Mouse (Mus musculus): ENCODE results near the gene Rgs10. TPM values are rescaled to one million over a fixed set of nuclear protein-coding genes. Genes with fewer than 3 reads are reported as not detected.

Gene Rgs10
- polyA plus RNA-seq, 1 experiment from 2014 or later: 34.5 TPM

GRCm38 (mm10) chr7:128372331-128372730 lies 46.2 kb downstream of the Rgs10 start:
- Histone ChIP-seq H3K27ac (replicated peaks) (no peak overlapping the region), H3K4me3 (replicated peaks) (no peak overlapping the region), H3K4me1 (replicated peaks) (0 out of 2 replicates have a peak, but pooled peaks cover 4% of the 10 kb centered on the region), H3K27me3 (no peaks in the 10 kb centered on the region), H3K9me3 (replicated peaks) (no peaks in the 10 kb centered on the region), H3K36me3 (replicated peaks) (peaks cover 6% of the 10 kb centered on the region), H3K4me2 (no peak overlapping the region), H3K9ac (no peak overlapping the region)
- ATAC-seq (ENCODE audit: insufficient read depth): no peak
- 45% methylated on average over 3 of the region's 3 CpGs for WGBS (ENCODE audit: insufficient replicate concordance)

GRCm38 (mm10) chr7:128369366-128369765 lies 49.2 kb downstream of the Rgs10 start:
- no peak for ATAC-seq (ENCODE audit: insufficient read depth)
- no peak overlapping the region for H3K27ac ChIP-seq (replicated peaks)
- H3K9me3 ChIP-seq (replicated peaks): no peaks in the 10 kb centered on the region
- 47% methylated on average over 12 of the region's 12 CpGs for WGBS (ENCODE audit: insufficient replicate concordance)
- H3K4me3 ChIP-seq (replicated peaks): no peak overlapping the region
- no peaks in the 10 kb centered on the region for H3K4me1 ChIP-seq (replicated peaks)
- H3K4me2 ChIP-seq: no peak overlapping the region
- H3K9ac ChIP-seq: no peak overlapping the region
- H3K27me3 ChIP-seq: no peaks in the 10 kb centered on the region
- H3K36me3 ChIP-seq (replicated peaks): peaks cover 6% of the 10 kb centered on the region

- no peak overlapping the region for H3K9ac ChIP-seq
- WGBS (ENCODE audit: insufficient replicate concordance): 67% methylated on average over 6 of the region's 6 CpGs
- no peaks in the 10 kb centered on the region for H3K4me1 ChIP-seq (replicated peaks)
- H3K9me3 ChIP-seq (replicated peaks): no peaks in the 10 kb centered on the region
- H3K27ac ChIP-seq (replicated peaks): no peak overlapping the region
- H3K27me3 ChIP-seq: no peaks in the 10 kb centered on the region
- ATAC-seq (ENCODE audit: insufficient read depth): no peak
- no peak overlapping the region for H3K4me2 ChIP-seq
- no peak overlapping the region for H3K4me3 ChIP-seq (replicated peaks)
- peaks cover 6% of the 10 kb centered on the region for H3K36me3 ChIP-seq (replicated peaks)
Measured at GRCm38 (mm10) chr7:128368828-128369227, 49.7 kb downstream of the Rgs10 start.

GRCm38 (mm10) chr7:128366654-128367053 lies 51.9 kb downstream of the Rgs10 start:
- Histone ChIP-seq H3K4me1 (replicated peaks) (no peaks in the 10 kb centered on the region), H3K9ac (no peak overlapping the region), H3K4me2 (no peak overlapping the region), H3K27ac (replicated peaks) (no peak overlapping the region), H3K27me3 (no peaks in the 10 kb centered on the region), H3K4me3 (replicated peaks) (no peak overlapping the region), H3K9me3 (replicated peaks) (no peaks in the 10 kb centered on the region), H3K36me3 (replicated peaks) (no peaks in the 10 kb centered on the region)
- 66% methylated on average over 11 of the region's 11 CpGs for WGBS (ENCODE audit: insufficient replicate concordance)
- ATAC-seq (ENCODE audit: insufficient read depth): no peak

GRCm38 (mm10) chr7:128365096-128365715 lies 53.4 kb downstream of the Rgs10 start:
- no peaks in the 10 kb centered on the region for H3K36me3 ChIP-seq (replicated peaks)
- H3K27ac ChIP-seq (replicated peaks): no peak overlapping the region
- H3K4me2 ChIP-seq: no peak overlapping the region
- no peaks in the 10 kb centered on the region for H3K9me3 ChIP-seq (replicated peaks)
- H3K27me3 ChIP-seq: no peaks in the 10 kb centered on the region
- no peak overlapping the region for H3K4me3 ChIP-seq (replicated peaks)
- 45% methylated on average over 4 of the region's 4 CpGs for WGBS (ENCODE audit: insufficient replicate concordance)
- no peak overlapping the region for H3K9ac ChIP-seq
- no peaks in the 10 kb centered on the region for H3K4me1 ChIP-seq (replicated peaks)
- no peak for ATAC-seq (ENCODE audit: insufficient read depth)

- Histone ChIP-seq H3K27me3 (no peaks in the 10 kb centered on the region), H3K9ac (no peak overlapping the region), H3K27ac (replicated peaks) (no peak overlapping the region), H3K4me1 (replicated peaks) (no peaks in the 10 kb centered on the region), H3K4me3 (replicated peaks) (no peak overlapping the region), H3K9me3 (replicated peaks) (no peaks in the 10 kb centered on the region), H3K4me2 (no peak overlapping the region), H3K36me3 (replicated peaks) (no peaks in the 10 kb centered on the region)
- WGBS (ENCODE audit: insufficient replicate concordance): 64% methylated on average over 11 of the region's 11 CpGs
- ATAC-seq (ENCODE audit: insufficient read depth): no peak
Measured at GRCm38 (mm10) chr7:128364526-128364925, 54.0 kb downstream of the Rgs10 start.

GRCm38 (mm10) chr7:128363806-128364205 lies 54.8 kb downstream of the Rgs10 start:
- Histone ChIP-seq H3K9ac (no peak overlapping the region), H3K27me3 (no peaks in the 10 kb centered on the region), H3K4me1 (replicated peaks) (no peaks in the 10 kb centered on the region), H3K4me3 (replicated peaks) (no peak overlapping the region), H3K9me3 (replicated peaks) (no peaks in the 10 kb centered on the region), H3K4me2 (no peak overlapping the region), H3K27ac (replicated peaks) (no peak overlapping the region), H3K36me3 (replicated peaks) (no peaks in the 10 kb centered on the region)
- WGBS (ENCODE audit: insufficient replicate concordance): 69% methylated on average over 10 of the region's 10 CpGs
- no peak for ATAC-seq (ENCODE audit: insufficient read depth)

GRCm38 (mm10) chr7:128362916-128363315 lies 55.6 kb downstream of the Rgs10 start:
- Histone ChIP-seq H3K9me3 (replicated peaks) (no peaks in the 10 kb centered on the region), H3K27me3 (no peaks in the 10 kb centered on the region), H3K9ac (no peak overlapping the region), H3K4me1 (replicated peaks) (no peaks in the 10 kb centered on the region), H3K4me2 (no peak overlapping the region), H3K27ac (replicated peaks) (no peak overlapping the region), H3K4me3 (replicated peaks) (no peak overlapping the region), H3K36me3 (replicated peaks) (no peaks in the 10 kb centered on the region)
- 66% methylated on average over 4 of the region's 4 CpGs for WGBS (ENCODE audit: insufficient replicate concordance)
- no peak for ATAC-seq (ENCODE audit: insufficient read depth)

GRCm38 (mm10) chr7:128359741-128360140 lies 58.8 kb downstream of the Rgs10 start:
- Histone ChIP-seq H3K9ac (no peak overlapping the region), H3K36me3 (replicated peaks) (no peaks in the 10 kb centered on the region), H3K4me2 (no peak overlapping the region), H3K9me3 (replicated peaks) (no peaks in the 10 kb centered on the region), H3K4me1 (replicated peaks) (no peaks in the 10 kb centered on the region; the same call in 1 of the 2 replicates), H3K27ac (replicated peaks) (no peak overlapping the region), H3K27me3 (peaks cover 7% of the 10 kb centered on the region; the same call in 1 of the 2 replicates), H3K4me3 (replicated peaks) (no peak overlapping the region)
- no peak for ATAC-seq (ENCODE audit: insufficient read depth)
- 53% methylated on average over 9 of the region's 9 CpGs for whole genome bisulfite sequencing (ENCODE audit: insufficient replicate concordance)

GRCm38 (mm10) chr7:128359164-128359563 lies 59.4 kb downstream of the Rgs10 start:
- Histone ChIP-seq H3K4me2 (no peak overlapping the region), H3K36me3 (replicated peaks) (no peaks in the 10 kb centered on the region), H3K9ac (no peak overlapping the region), H3K4me1 (replicated peaks) (no peaks in the 10 kb centered on the region; the same call in 1 of the 2 replicates), H3K9me3 (replicated peaks) (no peaks in the 10 kb centered on the region), H3K4me3 (replicated peaks) (no peak overlapping the region), H3K27me3 (peaks cover 7% of the 10 kb centered on the region; the same call in 1 of the 2 replicates), H3K27ac (replicated peaks) (no peak overlapping the region)
- no peak for ATAC-seq (ENCODE audit: insufficient read depth)
- WGBS (ENCODE audit: insufficient replicate concordance): 40% methylated on average over 7 of the region's 7 CpGs

- Histone ChIP-seq H3K27me3 (peaks cover 7% of the 10 kb centered on the region; the same call in 1 of the 2 replicates), H3K4me2 (no peak overlapping the region), H3K4me1 (replicated peaks) (no peaks in the 10 kb centered on the region; the same call in 1 of the 2 replicates), H3K4me3 (replicated peaks) (no peak overlapping the region), H3K36me3 (replicated peaks) (no peaks in the 10 kb centered on the region), H3K9me3 (replicated peaks) (no peaks in the 10 kb centered on the region), H3K27ac (replicated peaks) (no peak overlapping the region), H3K9ac (no peak overlapping the region)
- 57% methylated on average over 9 of the region's 9 CpGs for WGBS (ENCODE audit: insufficient replicate concordance)
- no peak for ATAC-seq (ENCODE audit: insufficient read depth)
Measured at GRCm38 (mm10) chr7:128358741-128359140, 59.8 kb downstream of the Rgs10 start.

All from liver, embryonic 15.5 days (tissue).